Mouse (Mus musculus) MEL (cell line): ENCODE data around the gene Olfr68. TPM values are rescaled to one million over a fixed set of nuclear protein-coding genes. Genes with fewer than 3 reads are reported as not detected.

ENCODE experiments used
- polyA plus RNA-seq, 2 experiments: library from polyadenylated mRNA; stranded (reverse) in 1 of 2; unstranded in 1 of 2; fragments of >175 nt in 1 of 2; fragments of >200 nt in 1 of 2; gene quantifications; 2 replicates each; pipeline versions ENCODE4 v1.2.1 to v1.2.4; 2012; ENCODE audit warnings: low replicate concordance in 2 of 2, low read depth in 1 of 2; ENCODE audit not compliant: insufficient read length in 2 of 2, insufficient read depth in 1 of 2, missing spikeins in 1 of 2
- total RNA-seq: library from RNA; depleted of rRNA; stranded (reverse); fragments of 300-350 nt; gene quantifications from 2 replicates; pipeline ENCODE4 v1.2.3, GENCODE M21; 2012; rRNA removed

Olfr68 gene
- total and polyA plus RNA-seq, 3 experiments = not detected

Other genes starting within 250 kb of the Olfr68 start
Only the 30 nearest of the 33 such genes appear.
- gene Olfr613, start 231.6 kb downstream of the Olfr68 start, total RNA-seq = not detected in 2 replicates
- gene Olfr613, start 231.6 kb downstream of the Olfr68 start, polyA plus RNA-seq = not detected
- not detected in 2 replicates for gene Olfr615, start 223.6 kb downstream of the Olfr68 start, total RNA-seq
- not detected for gene Olfr615, start 223.6 kb downstream of the Olfr68 start, polyA plus RNA-seq
- not detected in 2 replicates for gene Olfr616, start 210.6 kb downstream of the Olfr68 start, total RNA-seq
- not detected for gene Olfr616, start 210.6 kb downstream of the Olfr68 start, polyA plus RNA-seq
- gene Olfr617, start 206.6 kb downstream of the Olfr68 start, total RNA-seq = not detected in 2 replicates
- gene Olfr617, start 206.6 kb downstream of the Olfr68 start, polyA plus RNA-seq = not detected
- not detected in 2 replicates for gene Olfr618, start 189.6 kb downstream of the Olfr68 start, total RNA-seq
- not detected for gene Olfr618, start 189.6 kb downstream of the Olfr68 start, polyA plus RNA-seq
- not detected in 2 replicates for gene Olfr619, start 179.1 kb downstream of the Olfr68 start, total RNA-seq
- not detected for gene Olfr619, start 179.1 kb downstream of the Olfr68 start, polyA plus RNA-seq
- not detected in 2 replicates for gene Olfr620, start 167.2 kb downstream of the Olfr68 start, total RNA-seq
- gene Olfr620, start 167.2 kb downstream of the Olfr68 start, polyA plus RNA-seq = under 1 TPM in 1 of 2 experiments, not detected in 1; 0.03 TPM
- gene Olfr622, start 137.0 kb downstream of the Olfr68 start, total RNA-seq = not detected in 2 replicates
- not detected for gene Olfr622, start 137.0 kb downstream of the Olfr68 start, polyA plus RNA-seq
- gene Olfr623, start 116.0 kb downstream of the Olfr68 start, total RNA-seq = not detected in 2 replicates
- gene Olfr623, start 116.0 kb downstream of the Olfr68 start, polyA plus RNA-seq = not detected
- under 0.01 TPM in 1 of 2 replicates, not detected in the other for gene Olfr624, start 108.5 kb downstream of the Olfr68 start, total RNA-seq
- gene Olfr624, start 108.5 kb downstream of the Olfr68 start, polyA plus RNA-seq = under 1 TPM in 1 of 2 experiments, not detected in 1; 0.04 TPM
- not detected in 2 replicates for gene Olfr625-ps1, start 97.0 kb downstream of the Olfr68 start, total RNA-seq
- gene Olfr625-ps1, start 97.0 kb downstream of the Olfr68 start, polyA plus RNA-seq = not detected
- not detected in 2 replicates for gene Olfr243, start 65.0 kb downstream of the Olfr68 start, total RNA-seq
- gene Olfr243, start 65.0 kb downstream of the Olfr68 start, polyA plus RNA-seq = not detected
- not detected in 2 replicates for gene Olfr628, start 49.3 kb downstream of the Olfr68 start, total RNA-seq
- gene Olfr628, start 49.3 kb downstream of the Olfr68 start, polyA plus RNA-seq = not detected
- gene Olfr629, start 34.8 kb downstream of the Olfr68 start, total RNA-seq = not detected in 2 replicates
- not detected for gene Olfr629, start 34.8 kb downstream of the Olfr68 start, polyA plus RNA-seq
- gene Olfr630, start 22.4 kb downstream of the Olfr68 start, total RNA-seq = not detected in 2 replicates
- gene Olfr630, start 22.4 kb downstream of the Olfr68 start, polyA plus RNA-seq = not detected
- gene Olfr69, start 8.1 kb downstream of the Olfr68 start, total RNA-seq = not detected in 2 replicates
- not detected for gene Olfr69, start 8.1 kb downstream of the Olfr68 start, polyA plus RNA-seq
- not detected in 2 replicates for gene Olfr67, start 12.1 kb upstream of the Olfr68 start, total RNA-seq
- gene Olfr67, start 12.1 kb upstream of the Olfr68 start, polyA plus RNA-seq = not detected
- gene Hbb-bt, start 34.3 kb upstream of the Olfr68 start, total RNA-seq = 120 and 191 TPM in 2 replicates
- gene Hbb-bt, start 34.3 kb upstream of the Olfr68 start, polyA plus RNA-seq = 100 to 1,000 TPM in 1 of 2 experiments, not detected in 1; 118 TPM
- gene Hbb-bs, start 48.4 kb upstream of the Olfr68 start, total RNA-seq = 79.0 and 138 TPM in 2 replicates
- 100 to 1,000 TPM in 1 of 2 experiments, not detected in 1; 208 TPM for gene Hbb-bs, start 48.4 kb upstream of the Olfr68 start, polyA plus RNA-seq
- not detected in 2 replicates for gene Hbb-bh2, start 60.8 kb upstream of the Olfr68 start, total RNA-seq
- gene Hbb-bh2, start 60.8 kb upstream of the Olfr68 start, polyA plus RNA-seq = not detected
- gene Hbb-bh1, start 63.5 kb upstream of the Olfr68 start, total RNA-seq = not detected in 2 replicates
- gene Hbb-bh1, start 63.5 kb upstream of the Olfr68 start, polyA plus RNA-seq = under 1 TPM in 1 of 2 experiments, not detected in 1; 0.15 TPM
- not detected in 2 replicates for gene Hbb-y, start 73.5 kb upstream of the Olfr68 start, total RNA-seq
- under 1 TPM in 1 of 2 experiments, not detected in 1; 0.11 TPM for gene Hbb-y, start 73.5 kb upstream of the Olfr68 start, polyA plus RNA-seq
- gene Olfr66, start 106.6 kb upstream of the Olfr68 start, total RNA-seq = not detected in 2 replicates
- not detected for gene Olfr66, start 106.6 kb upstream of the Olfr68 start, polyA plus RNA-seq
- not detected in 2 replicates for gene Olfr64, start 114.8 kb upstream of the Olfr68 start, total RNA-seq
- gene Olfr64, start 114.8 kb upstream of the Olfr68 start, polyA plus RNA-seq = not detected
- not detected in 2 replicates for gene Olfr65, start 123.8 kb upstream of the Olfr68 start, total RNA-seq
- gene Olfr65, start 123.8 kb upstream of the Olfr68 start, polyA plus RNA-seq = not detected
- not detected in 2 replicates for gene Olfr631, start 149.1 kb upstream of the Olfr68 start, total RNA-seq
- gene Olfr631, start 149.1 kb upstream of the Olfr68 start, polyA plus RNA-seq = not detected
- not detected in 2 replicates for gene Olfr632, start 154.6 kb upstream of the Olfr68 start, total RNA-seq
- gene Olfr632, start 154.6 kb upstream of the Olfr68 start, polyA plus RNA-seq = not detected
- not detected in 2 replicates for gene Olfr633, start 164.7 kb upstream of the Olfr68 start, total RNA-seq
- not detected for gene Olfr633, start 164.7 kb upstream of the Olfr68 start, polyA plus RNA-seq
- not detected in 2 replicates for gene Olfr635, start 191.5 kb upstream of the Olfr68 start, total RNA-seq
- not detected for gene Olfr635, start 191.5 kb upstream of the Olfr68 start, polyA plus RNA-seq
- not detected in 2 replicates for gene Olfr638, start 219.0 kb upstream of the Olfr68 start, total RNA-seq
- not detected for gene Olfr638, start 219.0 kb upstream of the Olfr68 start, polyA plus RNA-seq